Mouse (Mus musculus) CH12.LX (cell line): ENCODE data around the gene Col23a1.

Experiments used
- NRF1 ChIP-seq: IDR thresholded peaks from 2 replicates; pipeline ENCODE4 v1.6.1; 2014; ENCODE audit warnings: low read depth, mild to moderate bottlenecking, inconsistent platforms, low read length, improper control_type of control experiment, moderate library complexity
- TCF12 ChIP-seq: IDR thresholded peaks from 2 replicates; pipeline ENCODE4 v1.6.1; 2014; ENCODE audit warnings: low read depth, mild to moderate bottlenecking, inconsistent platforms, low read length, improper control_type of control experiment
- USF1 ChIP-seq: IDR thresholded peaks from 2 replicates; pipeline ENCODE4 v1.6.1; 2014; ENCODE audit warnings: low read depth, mild to moderate bottlenecking, inconsistent platforms, low read length, improper control_type of control experiment

DNA sequence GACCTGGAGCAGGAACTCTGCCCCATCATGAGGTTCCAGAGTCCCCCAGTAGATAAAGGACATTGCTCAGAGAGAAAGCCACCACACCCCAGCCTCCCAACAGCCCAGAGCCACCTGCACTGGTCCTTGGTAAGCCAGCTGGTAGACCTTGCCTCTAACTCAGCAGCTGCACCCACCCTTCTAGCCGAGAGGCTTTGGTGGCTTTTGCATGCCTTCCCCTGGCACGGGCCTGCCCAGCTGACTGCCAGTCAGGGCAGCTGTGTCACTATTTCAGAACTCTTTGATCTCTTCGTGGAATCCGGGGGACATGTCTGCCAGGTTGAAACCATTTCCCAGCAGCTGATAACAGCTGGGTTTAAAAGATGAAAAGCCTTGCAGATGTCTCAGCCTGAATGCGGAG is 204.5 kb downstream of the Col23a1 start:
- TF ChIP-seq USF1 (no peak), NRF1 (no peak), TCF12 (no peak)
